Mouse (Mus musculus) thymus, postnatal 10 days (tissue): ENCODE measurements around the gene Bahcc1.

Experiments
- DNase-seq, 2 experiments: peaks; one replicate each; pipeline ENCODE4 v3.0.0; 2021; ENCODE audit warnings: low spot score in 2 of 2

Gene Bahcc1

GRCm38 (mm10) chr11:120228911-120229437, 3.8 kb upstream of the Bahcc1 start:
- DNase-seq, result no peak

GRCm38 (mm10) chr11:120229861-120230751, 2.6 kb upstream of the Bahcc1 start:
- peak; percentile 32 to 48 for DNase-seq

- peak; percentile 22 to 40 for DNase-seq
Measured at GRCm38 (mm10) chr11:120230841-120231370, 1.8 kb upstream of the Bahcc1 start.

- peak; percentile 85 to 89 for DNase-seq
Measured at GRCm38 (mm10) chr11:120231379-120231778, 1.4 kb upstream of the Bahcc1 start.

GRCm38 (mm10) chr11:120233441-120234135, 841 bp downstream of the Bahcc1 start:
- peak in 1 of 2 experiments; percentile 22 for DNase-seq

GRCm38 (mm10) chr11:120234136-120234775, 1.5 kb downstream of the Bahcc1 start:
- DNase-seq, result peak; percentile 23 to 44

GRCm38 (mm10) chr11:120234776-120235181, 2.0 kb downstream of the Bahcc1 start:
- DNase-seq, result no peak

GRCm38 (mm10) chr11:120235385-120236113, 2.8 kb downstream of the Bahcc1 start:
- DNase-seq, result no peak

GRCm38 (mm10) chr11:120236114-120236437, 3.3 kb downstream of the Bahcc1 start:
- no peak for DNase-seq

- peak in 1 of 2 experiments; percentile 27 for DNase-seq
Measured at GRCm38 (mm10) chr11:120236438-120237165, 3.9 kb downstream of the Bahcc1 start.

- DNase-seq, result peak in 1 of 2 experiments; percentile 18
Measured at GRCm38 (mm10) chr11:120237166-120238131, 4.7 kb downstream of the Bahcc1 start.

GRCm38 (mm10) chr11:120238306-120238705, 5.6 kb downstream of the Bahcc1 start:
- no peak for DNase-seq

GRCm38 (mm10) chr11:120238751-120239359, 6.1 kb downstream of the Bahcc1 start:
- DNase-seq, result no peak

- DNase-seq, result no peak
Measured at GRCm38 (mm10) chr11:120239581-120239991, 6.8 kb downstream of the Bahcc1 start.

- DNase-seq, result no peak
Measured at GRCm38 (mm10) chr11:120240206-120240605, 7.5 kb downstream of the Bahcc1 start.

- DNase-seq, result no peak
Measured at GRCm38 (mm10) chr11:120240941-120241890, 8.5 kb downstream of the Bahcc1 start.

- DNase-seq, result no peak
Measured at GRCm38 (mm10) chr11:120241981-120242725, 9.4 kb downstream of the Bahcc1 start.
